Mouse (Mus musculus): ENCODE results near the gene Vmn2r75.
"Not testable (repeated sequence)": the region's sequence is repeated elsewhere in the genome, so short reads cannot be mapped to it uniquely, and the experiment has no call there.

Gene Vmn2r75

GRCm38 (mm10) chr7:86171678-86172077 lies at the start of gene Vmn2r75:
Gene Vmn2r75, minus strand, starts transcription at chr7:86171778.
- not testable (repeated sequence) for DNase-seq (ENCODE audit: low spot score in 2 of 2)

GRCm38 (mm10) chr7:86211345-86211744 lies 39.8 kb upstream of the Vmn2r75 start:
- peak in 1 of 2 experiments; percentile 8 for DNase-seq (ENCODE audit: low spot score in 2 of 2)
